Mouse (Mus musculus) olfactory bulb, adult 2 months (tissue): ENCODE results near the gene Ifnk.

ENCODE experiments used
- CTCF ChIP-seq: fragments of 200-500 bp; IDR thresholded peaks from 2 replicates; pipeline ENCODE4 v1.5.1; 2012; ENCODE audit warnings: low read depth, mild to moderate bottlenecking, low read length, moderate library complexity; ENCODE audit not compliant: insufficient read depth
- POLR2A ChIP-seq: fragments of 200-500 bp; IDR thresholded peaks from 2 replicates; pipeline ENCODE4 v1.6.1; 2012; ENCODE audit warnings: mild to moderate bottlenecking, low read depth, low read length, moderate library complexity; ENCODE audit not compliant: insufficient read depth

DNA sequence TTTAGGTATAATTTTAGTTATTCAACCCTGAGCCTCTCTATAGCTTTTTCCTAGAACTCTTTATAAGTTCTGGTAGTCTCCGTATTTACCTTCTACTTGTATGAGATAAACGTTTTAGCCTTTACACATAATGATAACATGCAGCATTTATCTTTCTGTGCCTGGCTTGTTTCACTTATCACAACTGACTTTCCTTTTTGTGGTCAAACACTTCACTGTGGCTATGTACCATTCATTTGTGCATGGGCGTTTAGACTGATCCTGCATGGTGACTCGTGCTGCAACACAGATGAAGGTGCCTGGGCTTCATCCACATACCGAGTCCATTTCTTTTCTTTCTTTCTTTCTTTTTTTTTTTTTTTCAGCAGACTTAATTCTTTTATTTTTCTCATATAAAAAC is 49.8 kb downstream of the Ifnk start:
- no peak for TF ChIP-seq POLR2A
- no peak for TF ChIP-seq CTCF
